Mouse (Mus musculus): Measurements from ENCODE around the gene Col24a1. TPM values are rescaled to one million over a fixed set of nuclear protein-coding genes. Genes with fewer than 3 reads are reported as not detected.

The Col24a1 gene
- polyA plus RNA-seq, 1 experiment from 2014 or later: 3.1 TPM

- Histone ChIP-seq H3K9ac (no peak overlapping the region), H3K27ac (no peak overlapping the region), H3K27me3 (no peaks in the 10 kb centered on the region), H3K4me3 (replicated peaks) (no peak overlapping the region), H3K4me1 (peaks cover 6% of the 10 kb centered on the region; the same call in 1 of the 2 replicates), H3K9me3 (replicated peaks) (no peaks in the 10 kb centered on the region), H3K36me3 (no peaks in the 10 kb centered on the region), H3K4me2 (no peak overlapping the region)
- 41% methylated on average over 5 of the region's 5 CpGs for WGBS
- ATAC-seq (replicated peaks; ENCODE audit: low FRiP score): peak; percentile 49; the same call in 1 of the 2 replicates
Observed at GRCm38 (mm10) chr3:145305311-145305710, 13.0 kb downstream of the Col24a1 start.

DNA sequence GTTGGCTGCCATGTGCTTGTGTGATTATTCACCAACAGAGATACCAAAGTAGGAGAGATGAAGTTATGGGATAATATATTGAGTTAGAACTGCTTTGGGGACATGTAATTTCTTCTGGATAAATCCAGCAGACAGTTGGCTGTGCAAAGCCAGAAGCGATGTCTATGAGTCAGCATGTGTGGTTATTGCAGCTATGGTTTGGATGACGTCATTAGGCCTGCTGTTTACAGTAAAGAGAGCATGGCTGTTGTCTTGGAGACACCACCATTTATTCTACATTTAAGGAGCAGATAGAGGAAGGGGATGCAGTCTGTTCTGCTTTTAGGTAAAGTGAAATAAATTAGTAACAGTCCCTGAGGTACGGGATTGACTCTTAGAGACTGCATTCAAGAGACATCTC, 14.9 kb downstream of the Col24a1 start:
- Histone ChIP-seq H3K27ac (no peak overlapping the region), H3K27me3 (no peaks in the 10 kb centered on the region), H3K4me3 (replicated peaks) (no peak overlapping the region), H3K9ac (no peak overlapping the region), H3K4me1 (peaks cover 5% of the 10 kb centered on the region; the same call in 1 of the 2 replicates), H3K9me3 (replicated peaks) (no peaks in the 10 kb centered on the region), H3K4me2 (no peak overlapping the region), H3K36me3 (no peaks in the 10 kb centered on the region)
- 83% methylated on average over 3 of the region's 3 CpGs for WGBS
- ATAC-seq (replicated peaks; ENCODE audit: low FRiP score): no peak

GRCm38 (mm10) chr3:145320587-145321274, 28.5 kb downstream of the Col24a1 start:
- no peaks in the 10 kb centered on the region for H3K36me3 ChIP-seq
- H3K27me3 ChIP-seq: no peaks in the 10 kb centered on the region
- H3K9ac ChIP-seq: no peak overlapping the region
- no peaks in the 10 kb centered on the region for H3K4me1 ChIP-seq
- 45% methylated on average over 14 of the region's 14 CpGs for WGBS
- no peaks in the 10 kb centered on the region for H3K9me3 ChIP-seq (replicated peaks)
- peak; percentile 58; the same call in 1 of the 2 replicates for ATAC-seq (replicated peaks; ENCODE audit: low FRiP score)
- peak overlapping the region; percentile 14; the same call in 1 of the 2 replicates for H3K4me2 ChIP-seq
- no peak overlapping the region for H3K4me3 ChIP-seq (replicated peaks)
- H3K27ac ChIP-seq: no peak overlapping the region

DNA sequence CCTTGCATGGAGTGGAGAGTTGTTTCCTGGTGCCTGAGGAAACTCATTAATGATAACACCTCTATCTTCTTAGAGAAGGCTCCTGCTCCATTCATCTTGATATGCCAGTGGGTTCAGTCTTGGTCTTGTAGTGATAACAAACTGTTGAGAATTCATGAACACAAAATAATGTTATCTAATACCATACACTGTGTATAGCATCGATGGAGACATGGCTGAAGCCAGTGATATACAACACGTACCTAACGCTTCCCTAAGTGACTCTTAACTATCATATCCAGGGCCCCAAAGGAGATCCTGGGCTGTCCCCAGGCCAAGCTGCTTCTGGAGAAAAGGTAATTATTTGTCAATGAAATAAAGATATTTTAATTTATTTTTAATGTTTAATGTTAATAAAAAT, 33.1 kb downstream of the Col24a1 start:
- WGBS: 91% methylated on average over 3 of the region's 3 CpGs
- Histone ChIP-seq H3K27ac (no peak overlapping the region), H3K36me3 (no peaks in the 10 kb centered on the region), H3K4me3 (replicated peaks) (no peak overlapping the region), H3K27me3 (no peaks in the 10 kb centered on the region), H3K9ac (no peak overlapping the region), H3K4me1 (no peaks in the 10 kb centered on the region), H3K9me3 (replicated peaks) (no peaks in the 10 kb centered on the region), H3K4me2 (no peak overlapping the region)
- ATAC-seq (replicated peaks; ENCODE audit: low FRiP score): no peak

- Histone ChIP-seq H3K4me1 (no peaks in the 10 kb centered on the region), H3K9ac (no peak overlapping the region), H3K9me3 (replicated peaks) (no peaks in the 10 kb centered on the region), H3K27ac (no peak overlapping the region), H3K4me3 (replicated peaks) (no peak overlapping the region), H3K36me3 (no peaks in the 10 kb centered on the region), H3K4me2 (no peak overlapping the region), H3K27me3 (no peaks in the 10 kb centered on the region)
- ATAC-seq (replicated peaks; ENCODE audit: low FRiP score): no peak
- WGBS: 57% methylated on average over 8 of the region's 8 CpGs
Observed at GRCm38 (mm10) chr3:145331642-145332041, 39.4 kb downstream of the Col24a1 start.

GRCm38 (mm10) chr3:145334046-145334445, 41.8 kb downstream of the Col24a1 start:
- Histone ChIP-seq H3K9ac (no peak overlapping the region), H3K27me3 (no peaks in the 10 kb centered on the region), H3K9me3 (replicated peaks) (no peaks in the 10 kb centered on the region), H3K36me3 (no peaks in the 10 kb centered on the region), H3K4me2 (no peak overlapping the region), H3K4me3 (replicated peaks) (no peak overlapping the region), H3K27ac (no peak overlapping the region), H3K4me1 (no peaks in the 10 kb centered on the region)
- ATAC-seq (replicated peaks; ENCODE audit: low FRiP score): no peak
- WGBS: 83% methylated on average over 3 of the region's 3 CpGs

DNA sequence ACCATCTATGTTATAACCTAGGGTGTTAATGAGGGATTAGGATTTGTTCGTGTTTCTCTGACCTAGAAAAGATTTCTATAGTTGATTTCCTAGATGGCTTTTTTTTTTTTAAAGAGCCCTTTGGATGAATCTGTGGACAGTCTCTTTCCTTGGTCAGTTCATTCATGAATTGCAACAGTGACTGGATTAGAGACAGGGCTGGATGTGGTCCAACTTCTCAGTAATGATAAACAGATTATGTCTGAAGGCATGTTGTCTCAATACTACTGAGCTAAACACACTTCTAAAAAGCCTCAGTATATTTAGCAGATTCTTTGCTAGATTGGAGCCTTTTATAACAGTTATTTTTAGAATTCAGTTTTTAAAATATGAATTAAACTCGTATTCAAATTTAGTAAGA, 44.9 kb downstream of the Col24a1 start:
- Histone ChIP-seq H3K9ac (no peak overlapping the region), H3K27ac (no peak overlapping the region), H3K36me3 (no peaks in the 10 kb centered on the region), H3K4me3 (replicated peaks) (no peak overlapping the region), H3K4me1 (no peaks in the 10 kb centered on the region), H3K27me3 (no peaks in the 10 kb centered on the region), H3K4me2 (no peak overlapping the region), H3K9me3 (replicated peaks) (no peaks in the 10 kb centered on the region)
- no peak for ATAC-seq (replicated peaks; ENCODE audit: low FRiP score)
- WGBS: 76% methylated on average over 2 of the region's 2 CpGs

GRCm38 (mm10) chr3:145339851-145340499, 47.7 kb downstream of the Col24a1 start:
- Histone ChIP-seq H3K9me3 (replicated peaks) (no peaks in the 10 kb centered on the region), H3K4me2 (no peak overlapping the region), H3K4me3 (replicated peaks) (no peak overlapping the region), H3K36me3 (no peaks in the 10 kb centered on the region), H3K27ac (no peak overlapping the region), H3K4me1 (no peaks in the 10 kb centered on the region), H3K27me3 (no peaks in the 10 kb centered on the region), H3K9ac (no peak overlapping the region)
- 33% methylated on average over 10 of the region's 10 CpGs for WGBS
- 0 out of 2 replicates have a peak, but pooled peaks have one; percentile 29 for ATAC-seq (replicated peaks; ENCODE audit: low FRiP score)

GRCm38 (mm10) chr3:145348690-145349089, 56.4 kb downstream of the Col24a1 start:
- WGBS: 92% methylated on average over 3 of the region's 3 CpGs
- ATAC-seq (replicated peaks; ENCODE audit: low FRiP score): no peak
- Histone ChIP-seq H3K4me1 (no peaks in the 10 kb centered on the region), H3K4me3 (replicated peaks) (no peak overlapping the region), H3K9me3 (replicated peaks) (no peaks in the 10 kb centered on the region), H3K4me2 (no peak overlapping the region), H3K36me3 (no peaks in the 10 kb centered on the region), H3K27me3 (no peaks in the 10 kb centered on the region), H3K27ac (no peak overlapping the region), H3K9ac (no peak overlapping the region)

DNA sequence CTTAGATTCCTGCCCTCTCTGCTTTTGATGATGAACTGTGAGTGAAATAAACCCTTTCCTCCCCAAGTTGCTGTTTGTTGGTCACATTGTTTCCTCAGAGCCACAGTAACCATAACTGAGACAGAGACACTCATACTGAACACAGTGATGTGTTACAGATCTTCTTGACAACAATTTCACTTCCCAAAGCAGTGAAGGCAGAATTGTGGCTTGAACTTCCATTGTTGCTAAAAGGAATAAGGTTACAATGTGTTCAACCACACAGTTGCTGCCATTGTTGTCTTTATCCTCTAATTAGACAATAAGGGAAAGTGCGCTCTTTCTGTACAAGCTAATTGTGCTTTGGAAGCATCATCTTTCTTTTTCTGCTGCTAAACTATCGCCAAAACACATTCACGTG, 61.7 kb downstream of the Col24a1 start:
- 91% methylated on average over 3 of the region's 3 CpGs for WGBS

DNA sequence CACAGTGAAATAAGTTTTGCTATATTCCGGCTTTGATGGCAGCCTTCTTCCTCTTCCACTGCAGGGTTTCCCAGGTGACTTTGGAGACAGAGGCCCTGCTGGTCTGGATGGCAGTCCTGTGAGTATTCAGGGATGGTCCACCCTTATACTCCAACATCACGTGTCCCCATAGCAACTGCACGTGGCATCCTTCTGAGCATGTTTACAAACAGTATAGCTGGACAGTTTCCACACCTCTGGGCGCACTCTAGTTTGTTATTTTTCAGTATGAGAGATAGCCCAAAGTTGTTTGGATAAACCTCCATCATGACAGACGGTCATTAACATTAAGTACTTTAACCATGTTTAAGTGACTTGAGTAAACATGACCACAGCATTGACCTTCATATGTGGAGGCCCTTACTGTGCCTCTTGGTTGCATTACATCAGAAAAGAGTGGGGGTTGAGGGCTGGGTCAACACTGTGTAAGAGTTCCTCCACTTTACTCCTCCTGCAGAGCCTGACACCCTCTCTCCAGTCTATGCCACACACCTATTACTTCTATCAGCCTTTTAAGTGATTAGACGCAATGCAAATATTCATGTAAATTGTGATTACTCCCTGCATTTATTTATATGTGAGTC, 64.7 kb downstream of the Col24a1 start:
- Histone ChIP-seq H3K27me3 (no peaks in the 10 kb centered on the region), H3K4me1 (no peaks in the 10 kb centered on the region), H3K27ac (no peak overlapping the region), H3K4me2 (no peak overlapping the region), H3K36me3 (no peaks in the 10 kb centered on the region), H3K9me3 (replicated peaks) (no peaks in the 10 kb centered on the region), H3K4me3 (replicated peaks) (no peak overlapping the region), H3K9ac (no peak overlapping the region)
- 48% methylated on average over 6 of the region's 6 CpGs for WGBS
- ATAC-seq (replicated peaks; ENCODE audit: low FRiP score): peak; percentile 64

More for the DNA sequence above, 61.7 kb downstream of the Col24a1 start:
- H3K4me1 ChIP-seq: no peaks in the 10 kb centered on the region
- no peak overlapping the region for H3K4me3 ChIP-seq (replicated peaks)
- H3K27ac ChIP-seq: no peak overlapping the region
- ATAC-seq (replicated peaks; ENCODE audit: low FRiP score): no peak
- no peaks in the 10 kb centered on the region for H3K36me3 ChIP-seq
- H3K9ac ChIP-seq: no peak overlapping the region
- H3K4me2 ChIP-seq: no peak overlapping the region
- no peaks in the 10 kb centered on the region for H3K27me3 ChIP-seq
- no peaks in the 10 kb centered on the region for H3K9me3 ChIP-seq (replicated peaks)

- 41% methylated on average over 3 of the region's 3 CpGs for WGBS
- H3K4me1 ChIP-seq: no peaks in the 10 kb centered on the region
- H3K27me3 ChIP-seq: no peaks in the 10 kb centered on the region
- no peaks in the 10 kb centered on the region for H3K9me3 ChIP-seq (replicated peaks)
- no peak overlapping the region for H3K4me2 ChIP-seq
- H3K36me3 ChIP-seq: no peaks in the 10 kb centered on the region
- no peak for ATAC-seq (replicated peaks; ENCODE audit: low FRiP score)
- H3K27ac ChIP-seq: no peak overlapping the region
- no peak overlapping the region for H3K4me3 ChIP-seq (replicated peaks)
- no peak overlapping the region for H3K9ac ChIP-seq
Observed at GRCm38 (mm10) chr3:145365227-145365626, 73.0 kb downstream of the Col24a1 start.

Data from kidney, embryonic 15.5 days (tissue).